Mouse (Mus musculus): ENCODE measurements around the gene Rbm48.
A peak's percentile ranks its signal among the peaks of the same experiment; 100 is the strongest.

Rbm48 gene

GRCm38 (mm10) chr5:3546226-3546625, 50.2 kb downstream of the Rbm48 start:
- DNase-seq (ENCODE audit: low spot score): no peak

GRCm38 (mm10) chr5:3544480-3544769, 52.0 kb downstream of the Rbm48 start:
- no peak for DNase-seq (ENCODE audit: low spot score)

- DNase-seq (ENCODE audit: low spot score): peak; percentile 97
Measured at GRCm38 (mm10) chr5:3543629-3544479, 52.5 kb downstream of the Rbm48 start, which contains the start of gene Fam133b. Gene Fam133b (plus strand): TSS chr5:3543833.

GRCm38 (mm10) chr5:3541871-3542270, 54.5 kb downstream of the Rbm48 start:
- no peak for DNase-seq (ENCODE audit: low spot score)

- no peak for DNase-seq (ENCODE audit: low spot score)
Measured at GRCm38 (mm10) chr5:3538505-3539472, 57.6 kb downstream of the Rbm48 start.

- no peak for DNase-seq (ENCODE audit: low spot score)
Measured at GRCm38 (mm10) chr5:3536592-3537212, 59.7 kb downstream of the Rbm48 start.
